Comparison of ENCODE assay signal across 16 mouse cellular contexts in genomic region chr13:117467407-117467806, GRCm38 (mm10).
"Had no signal": no experiment of that assay in that cellular context is flagged by ENCODE, and none has a peak within 500 bp of the region (broad histone marks: within the 10 kb centered on the region; RNA-seq: fewer than 3 reads in every experiment).

No protein-coding gene starts in this region.

- H3K27me3 ChIP-seq: limb, embryonic 15.5 days; liver, embryonic 12.5 days; midbrain, embryonic 15.5 days; neural tube, embryonic 13.5 days; stomach, embryonic 15.5 days had no signal

- H3K9me3 ChIP-seq: limb, embryonic 15.5 days; liver, embryonic 12.5 days; midbrain, embryonic 10.5 days; midbrain, embryonic 15.5 days; neural tube, embryonic 13.5 days; stomach, embryonic 15.5 days had no signal

- H3K27ac ChIP-seq: limb, embryonic 15.5 days; liver, embryonic 12.5 days; midbrain, embryonic 10.5 days; midbrain, embryonic 15.5 days; neural tube, embryonic 13.5 days; stomach, embryonic 15.5 days had no signal

- H3K9ac ChIP-seq: limb, embryonic 15.5 days; liver, embryonic 12.5 days; lung, embryonic 14.5 days; midbrain, embryonic 15.5 days; neural tube, embryonic 13.5 days; stomach, embryonic 15.5 days had no signal

- DNase-seq: kidney, postnatal 25 days; layer of hippocampus, adult 9-11 months; layer of hippocampus, postnatal 36 days; lung, embryonic 14.5 days; lung, postnatal 10 days; lung, postnatal 4 days; retina, postnatal 1 day; right cerebral cortex, postnatal 4 days; thymus, adult 2 months; thymus, postnatal 25 days had no signal

- H3K36me3 ChIP-seq: limb, embryonic 15.5 days; liver, embryonic 12.5 days; midbrain, embryonic 10.5 days; midbrain, embryonic 15.5 days; neural tube, embryonic 13.5 days; stomach, embryonic 15.5 days had no signal

- H3K4me3 ChIP-seq: limb, embryonic 15.5 days; liver, embryonic 12.5 days; midbrain, embryonic 10.5 days; midbrain, embryonic 15.5 days; neural tube, embryonic 13.5 days; stomach, embryonic 15.5 days had no signal

- ATAC-seq: liver, embryonic 12.5 days; midbrain, embryonic 15.5 days had no signal

- H3K4me1 ChIP-seq: limb, embryonic 15.5 days; liver, embryonic 12.5 days; midbrain, embryonic 10.5 days; midbrain, embryonic 15.5 days; neural tube, embryonic 13.5 days; stomach, embryonic 15.5 days had no signal

- H3K4me2 ChIP-seq: limb, embryonic 15.5 days; liver, embryonic 12.5 days; lung, embryonic 14.5 days; midbrain, embryonic 15.5 days; neural tube, embryonic 13.5 days; stomach, embryonic 15.5 days had no signal
